Mouse (Mus musculus) cerebellum, adult (tissue): ENCODE measurements around the gene Ints12.

ENCODE experiments used
- ATAC-seq: cut with Nextera tagmentation; 2 replicates; pipeline ENCODE4 v1.9.2; 2017; ENCODE audit warnings: mild to moderate bottlenecking, moderate library complexity, mixed read lengths; ENCODE audit not compliant: insufficient number of reproducible peaks, low FRiP score, low TSS enrichment

Gene Ints12

GRCm38 (mm10) chr3:133141877-133142276 is 50.2 kb downstream of the Ints12 start:
- ATAC-seq, result no peak

DNA sequence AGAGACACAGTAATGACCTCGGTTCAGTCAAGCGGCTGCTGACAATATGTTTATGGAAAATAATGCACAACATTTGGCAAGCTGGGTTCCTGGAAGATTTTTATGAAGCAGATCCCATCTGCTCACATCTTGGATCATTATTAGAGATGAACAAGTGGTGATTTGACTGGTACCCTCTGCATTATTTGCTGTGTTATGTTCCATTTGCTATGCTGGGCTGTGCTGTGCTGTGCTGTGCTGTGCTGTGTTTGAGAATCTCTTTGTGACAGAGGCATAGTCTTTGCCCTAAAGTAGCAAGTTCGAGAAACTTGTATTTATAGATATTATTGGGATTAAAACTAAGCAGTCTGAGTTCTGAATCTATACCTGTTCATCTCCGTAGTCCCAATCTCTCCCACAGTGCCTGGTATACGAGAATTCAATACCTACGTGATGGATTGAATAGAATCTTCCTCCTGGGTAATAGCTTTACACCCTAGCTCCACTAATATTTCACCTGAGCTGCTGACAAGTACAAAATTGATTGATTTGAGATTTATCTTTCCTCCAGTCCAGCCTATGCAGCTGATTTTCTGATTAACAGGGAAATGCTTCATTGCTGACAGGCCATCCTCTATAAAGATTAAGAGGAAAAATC is 53.0 kb downstream of the Ints12 start:
- ATAC-seq, result peak; percentile 33; the same call in 1 of the 2 replicates

DNA sequence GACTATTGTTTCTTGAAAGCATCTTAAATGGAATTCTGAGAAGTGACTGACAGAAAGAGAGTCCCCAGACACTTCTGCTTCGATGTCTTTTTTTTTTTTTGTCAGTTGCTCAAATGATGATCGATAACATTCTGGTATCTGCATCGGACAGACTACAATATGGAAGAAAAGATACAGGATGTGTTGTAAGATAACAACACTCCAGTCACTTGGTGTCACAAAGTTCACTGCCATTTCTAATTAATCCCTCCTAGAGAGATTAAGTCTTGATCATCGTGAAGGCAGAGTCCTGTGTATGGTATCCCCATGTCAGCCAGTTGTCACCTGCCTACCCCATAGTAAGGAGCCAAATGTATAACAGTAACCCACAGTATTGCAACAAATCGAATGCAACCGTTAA is 60.0 kb downstream of the Ints12 start:
- no peak for ATAC-seq

DNA sequence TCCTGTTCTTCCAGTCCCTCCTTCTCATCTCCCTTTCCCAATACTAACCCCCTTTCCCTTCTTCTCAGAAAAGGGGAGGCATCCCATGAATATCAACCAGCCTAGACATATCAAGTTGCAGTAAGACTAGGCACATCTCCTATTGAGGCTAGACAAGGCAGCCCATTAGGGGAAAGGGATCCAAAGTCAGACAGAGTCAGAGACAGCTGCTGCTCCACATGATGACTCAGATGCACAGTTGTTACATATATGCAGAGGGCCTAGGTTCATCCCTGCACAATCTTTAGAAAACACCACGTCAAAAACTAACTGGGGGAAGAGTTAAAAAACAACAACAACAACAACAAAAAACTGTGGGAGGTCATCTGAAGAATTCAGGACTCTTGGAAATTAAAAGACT is 61.2 kb downstream of the Ints12 start:
- ATAC-seq, result no peak

DNA sequence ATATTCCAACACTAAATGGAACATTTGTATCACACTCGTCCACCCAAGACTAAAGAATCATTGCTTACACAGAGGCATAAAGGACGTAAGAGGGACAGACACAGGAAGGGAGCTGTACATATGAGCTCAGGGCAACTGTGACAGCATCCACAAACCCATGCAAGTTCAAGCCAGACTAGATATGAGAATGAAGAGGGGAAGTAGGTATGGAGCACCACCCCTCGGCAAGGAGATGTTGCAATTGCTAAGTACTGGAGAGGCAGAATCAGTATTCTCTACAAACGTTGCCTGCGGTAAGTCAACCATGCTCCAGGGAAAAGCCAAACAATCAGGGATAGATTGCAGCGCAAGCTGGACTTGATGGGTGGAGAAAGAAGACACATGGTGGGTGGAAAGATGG is 62.0 kb downstream of the Ints12 start:
- ATAC-seq, result no peak

GRCm38 (mm10) chr3:133154683-133155082 is 63.0 kb downstream of the Ints12 start:
- no peak for ATAC-seq

- peak; percentile 75 for ATAC-seq
Observed at GRCm38 (mm10) chr3:133158260-133158659, 66.6 kb downstream of the Ints12 start.
